Mouse (Mus musculus): ENCODE measurements at regions not wholly inside any gene's neighbourhood (a gene's known extent, or its start where the extent isn't known, plus 50 kb on each side); places are given as distances from the start of the nearest gene placed in this dataset.

DNA sequence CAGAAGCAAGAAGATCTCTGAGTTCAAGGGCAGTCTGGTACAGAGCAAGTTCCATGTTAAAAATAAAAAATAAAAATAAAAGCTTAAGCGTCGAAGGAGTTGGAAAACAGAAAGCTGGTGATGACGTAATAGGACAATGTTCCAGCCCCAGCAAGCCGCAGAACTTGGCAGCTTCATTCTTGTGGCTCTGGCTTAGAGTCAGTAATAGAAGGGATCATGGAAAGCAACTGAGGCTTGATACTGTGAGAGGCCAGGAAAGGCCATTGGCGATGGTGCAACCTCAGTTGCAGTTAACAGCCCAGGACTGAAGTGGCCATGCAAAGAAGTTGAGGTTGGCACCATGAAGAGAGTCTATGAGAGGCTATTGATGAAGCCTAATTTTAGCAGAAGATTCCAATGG, 168.3 kb upstream of the Foxn2 start:
- Histone ChIP-seq H3K9me3 (ENCODE audit: control insufficient read depth, low read length) (no peaks in the 10 kb centered on the region; the same call in 1 of the 2 replicates), H3K4me1 (ENCODE audit: control insufficient read depth, insufficient read depth, low read length) (no peaks in the 10 kb centered on the region), H3K27ac (ENCODE audit: low read depth, low read length) (no peak overlapping the region), H3K27me3 (ENCODE audit: control insufficient read depth, insufficient read depth, low read length) (no peaks in the 10 kb centered on the region), H3K4me3 (ENCODE audit: low read depth, low read length) (no peak overlapping the region), H3K36me3 (ENCODE audit: control insufficient read depth, insufficient read depth, low read length) (no peaks in the 10 kb centered on the region), H3K4me2 (ENCODE audit: low read depth) (no peak overlapping the region), H3K9ac (ENCODE audit: low read length) (no peak overlapping the region)
- DNase-seq (ENCODE audit: low spot score): no peak
- WGBS: 93% methylated on average over 5 of the region's 5 CpGs
- no peak for ATAC-seq (ENCODE audit: insufficient read depth, low FRiP score, low TSS enrichment)

DNA sequence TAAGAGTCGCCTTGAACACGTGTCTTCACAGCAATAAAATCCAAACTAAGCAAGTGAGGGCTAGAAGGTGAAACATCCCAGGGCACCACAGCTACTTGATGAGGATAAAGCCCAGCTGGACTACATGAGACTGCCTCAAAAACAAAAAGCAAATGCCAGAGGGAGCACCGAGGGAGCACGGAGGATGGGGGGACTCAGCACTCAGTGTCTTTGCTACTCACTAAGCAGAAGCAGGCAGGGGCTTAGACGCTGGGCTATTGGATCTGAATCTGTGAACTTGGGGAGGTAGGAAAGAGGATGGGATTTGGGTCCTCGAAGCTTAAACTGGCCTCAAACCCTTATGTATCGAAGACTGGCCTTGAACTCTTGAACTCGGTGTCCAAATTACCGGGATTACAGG, 167.0 kb upstream of the Foxn2 start:
- Histone ChIP-seq H3K9ac (ENCODE audit: low read length) (no peak overlapping the region), H3K4me2 (ENCODE audit: low read depth) (no peak overlapping the region), H3K27me3 (ENCODE audit: control insufficient read depth, insufficient read depth, low read length) (no peaks in the 10 kb centered on the region), H3K4me1 (ENCODE audit: control insufficient read depth, insufficient read depth, low read length) (no peaks in the 10 kb centered on the region), H3K36me3 (ENCODE audit: control insufficient read depth, insufficient read depth, low read length) (no peaks in the 10 kb centered on the region), H3K27ac (ENCODE audit: low read depth, low read length) (no peak overlapping the region), H3K9me3 (ENCODE audit: control insufficient read depth, low read length) (no peaks in the 10 kb centered on the region; the same call in 1 of the 2 replicates), H3K4me3 (ENCODE audit: low read depth, low read length) (no peak overlapping the region)
- ATAC-seq (ENCODE audit: insufficient read depth, low FRiP score, low TSS enrichment) (no peak), DNase-seq (ENCODE audit: low spot score) (no peak)
- WGBS: 90% methylated on average over 9 of the region's 9 CpGs

DNA sequence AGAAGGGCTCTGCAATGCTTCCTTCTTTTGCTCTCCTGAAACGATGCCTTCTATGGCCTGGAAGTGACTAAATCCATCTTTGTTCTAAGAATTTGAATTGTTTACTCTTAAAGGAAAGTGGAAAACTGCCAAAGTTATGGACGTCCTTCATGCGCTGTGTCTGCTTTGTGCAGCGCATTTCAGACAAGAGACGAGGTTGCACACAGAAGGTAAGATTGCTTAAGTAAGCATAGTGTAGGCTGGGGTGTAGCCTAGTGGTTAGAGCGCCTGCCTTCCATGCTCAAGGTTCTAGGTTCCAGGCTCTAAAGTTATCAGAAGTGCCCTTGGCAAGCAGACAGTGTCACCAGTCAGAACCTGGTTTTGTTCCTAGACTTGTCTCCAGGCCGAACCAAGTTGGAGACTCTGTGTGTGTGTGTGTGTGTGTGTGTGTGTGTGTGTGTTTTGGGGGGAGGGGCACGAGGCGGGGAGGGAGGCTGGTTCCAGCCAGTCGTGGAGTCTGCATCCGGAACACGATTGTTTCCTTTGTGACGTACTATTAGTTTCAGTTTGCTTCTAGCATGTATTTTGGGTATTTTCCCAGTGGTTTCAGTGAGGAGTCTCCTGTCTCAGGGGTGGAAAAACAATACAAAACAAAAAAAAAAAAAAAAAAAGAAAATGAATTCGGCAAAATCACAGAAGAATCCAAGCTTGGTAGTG, 166.4 kb upstream of the Foxn2 start:
- H3K27ac ChIP-seq (ENCODE audit: low read depth, low read length): no peak overlapping the region
- no peaks in the 10 kb centered on the region for H3K4me1 ChIP-seq (ENCODE audit: control insufficient read depth, insufficient read depth, low read length)
- ATAC-seq (ENCODE audit: insufficient read depth, low FRiP score, low TSS enrichment) (peak; percentile 61; the same call in 1 of the 2 replicates), DNase-seq (ENCODE audit: low spot score) (no peak)
- H3K4me2 ChIP-seq (ENCODE audit: low read depth): no peak overlapping the region
- no peaks in the 10 kb centered on the region for H3K36me3 ChIP-seq (ENCODE audit: control insufficient read depth, insufficient read depth, low read length)
- H3K4me3 ChIP-seq (ENCODE audit: low read depth, low read length): no peak overlapping the region
- H3K27me3 ChIP-seq (ENCODE audit: control insufficient read depth, insufficient read depth, low read length): no peaks in the 10 kb centered on the region
- 82% methylated on average over 14 of the region's 14 CpGs for WGBS
- H3K9me3 ChIP-seq (ENCODE audit: control insufficient read depth, low read length): no peaks in the 10 kb centered on the region; the same call in 1 of the 2 replicates
- no peak overlapping the region for H3K9ac ChIP-seq (ENCODE audit: low read length)

DNA sequence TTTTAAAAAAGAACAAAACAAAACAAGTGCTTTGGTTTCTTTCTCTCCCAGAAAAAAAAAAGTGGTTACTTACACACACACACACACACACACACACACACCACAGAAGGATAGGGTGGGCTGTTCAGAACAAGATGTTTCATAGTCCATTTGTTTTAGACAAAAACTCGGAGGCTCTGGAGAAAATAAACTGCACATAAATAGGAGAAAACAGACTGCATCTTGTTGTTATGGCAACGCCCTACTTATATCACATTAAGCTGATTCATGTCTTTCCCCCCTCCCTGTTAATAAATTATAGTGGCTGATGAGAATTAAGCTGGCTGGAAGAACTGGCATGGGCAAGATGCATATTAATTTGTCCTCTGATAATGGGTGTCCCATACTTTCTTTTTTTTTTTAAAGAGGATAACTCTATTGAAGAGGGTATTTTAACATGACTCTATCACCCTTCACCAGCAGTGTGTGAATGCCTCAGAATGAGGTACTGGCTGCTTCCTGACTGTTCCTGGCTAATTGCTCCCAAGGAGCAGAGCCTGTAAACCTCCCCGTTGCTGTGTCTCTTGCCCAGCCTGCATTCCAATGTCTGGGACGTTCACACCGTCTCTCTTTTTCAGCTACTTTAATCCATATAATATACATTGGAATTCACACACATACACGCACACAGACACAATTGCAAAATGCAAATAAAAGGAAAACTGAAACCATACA, 165.6 kb upstream of the Foxn2 start:
- Histone ChIP-seq H3K4me3 (ENCODE audit: low read depth, low read length) (no peak overlapping the region), H3K27ac (ENCODE audit: low read depth, low read length) (no peak overlapping the region), H3K4me1 (ENCODE audit: control insufficient read depth, insufficient read depth, low read length) (no peaks in the 10 kb centered on the region), H3K9ac (ENCODE audit: low read length) (no peak overlapping the region), H3K9me3 (ENCODE audit: control insufficient read depth, low read length) (no peaks in the 10 kb centered on the region; the same call in 1 of the 2 replicates), H3K36me3 (ENCODE audit: control insufficient read depth, insufficient read depth, low read length) (no peaks in the 10 kb centered on the region), H3K4me2 (ENCODE audit: low read depth) (no peak overlapping the region), H3K27me3 (ENCODE audit: control insufficient read depth, insufficient read depth, low read length) (no peaks in the 10 kb centered on the region)
- 43% methylated on average over 6 of the region's 6 CpGs for WGBS
- no peak for DNase-seq (ENCODE audit: low spot score)
- peak; percentile 84 for ATAC-seq (ENCODE audit: insufficient read depth, low FRiP score, low TSS enrichment)

DNA sequence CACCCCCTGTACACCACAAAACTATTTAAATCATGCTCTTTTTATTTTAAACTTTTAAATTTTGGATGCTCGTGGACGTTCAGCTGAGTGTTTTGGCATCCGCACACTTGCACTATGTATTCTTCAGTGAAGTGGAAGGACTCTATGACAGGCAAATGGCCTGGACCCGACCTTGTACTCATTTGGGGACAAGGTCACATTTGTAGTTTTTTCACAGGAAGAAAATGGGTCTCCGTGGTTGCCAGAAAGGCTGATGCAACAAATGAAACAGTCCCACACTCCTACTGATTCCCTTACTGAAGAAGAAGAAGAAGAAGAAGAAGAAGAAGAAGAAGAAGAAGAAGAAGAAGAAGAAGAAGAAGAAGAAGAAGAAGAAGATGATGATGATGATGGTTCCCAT, 160.9 kb upstream of the Foxn2 start:
- no peak for ATAC-seq (ENCODE audit: insufficient read depth, low FRiP score, low TSS enrichment)
- Histone ChIP-seq H3K9me3 (ENCODE audit: control insufficient read depth, low read length) (no peaks in the 10 kb centered on the region; the same call in 1 of the 2 replicates), H3K4me3 (ENCODE audit: low read depth, low read length) (no peak overlapping the region), H3K4me1 (ENCODE audit: control insufficient read depth, insufficient read depth, low read length) (no peaks in the 10 kb centered on the region), H3K27me3 (ENCODE audit: control insufficient read depth, insufficient read depth, low read length) (no peaks in the 10 kb centered on the region), H3K27ac (ENCODE audit: low read depth, low read length) (no peak overlapping the region), H3K36me3 (ENCODE audit: control insufficient read depth, insufficient read depth, low read length) (no peaks in the 10 kb centered on the region), H3K4me2 (ENCODE audit: low read depth) (no peak overlapping the region), H3K9ac (ENCODE audit: low read length) (no peak overlapping the region)
- DNase-seq (ENCODE audit: low spot score): no peak
- WGBS: 83% methylated on average over 5 of the region's 5 CpGs

DNA sequence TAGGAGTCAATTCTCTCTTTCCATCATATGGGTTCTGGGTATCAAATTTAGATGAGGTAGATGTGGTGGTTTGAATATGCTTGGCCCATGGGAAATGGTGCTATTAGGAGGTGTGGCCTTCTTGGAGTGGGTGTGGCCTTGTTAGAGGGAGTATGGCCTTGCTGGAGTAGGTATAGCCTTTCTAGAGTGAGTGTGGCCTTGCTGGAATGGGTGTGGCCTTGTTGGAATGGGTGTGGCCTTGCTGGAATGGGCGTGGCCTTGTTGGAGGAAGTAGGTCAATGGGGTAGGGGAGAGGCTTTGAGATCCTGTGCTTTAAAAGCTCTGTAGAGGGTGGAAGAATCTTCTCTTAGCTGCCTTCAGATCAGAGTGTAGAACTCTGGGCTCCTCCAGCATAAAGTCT, 157.8 kb upstream of the Foxn2 start:
- Histone ChIP-seq H3K4me3 (ENCODE audit: low read depth, low read length) (no peak overlapping the region), H3K27ac (ENCODE audit: low read depth, low read length) (no peak overlapping the region), H3K9ac (ENCODE audit: low read length) (no peak overlapping the region), H3K27me3 (ENCODE audit: control insufficient read depth, insufficient read depth, low read length) (no peaks in the 10 kb centered on the region), H3K4me2 (ENCODE audit: low read depth) (no peak overlapping the region), H3K4me1 (ENCODE audit: control insufficient read depth, insufficient read depth, low read length) (no peaks in the 10 kb centered on the region), H3K9me3 (ENCODE audit: control insufficient read depth, low read length) (no peaks in the 10 kb centered on the region; the same call in 1 of the 2 replicates), H3K36me3 (ENCODE audit: control insufficient read depth, insufficient read depth, low read length) (no peaks in the 10 kb centered on the region)
- ATAC-seq (ENCODE audit: insufficient read depth, low FRiP score, low TSS enrichment): no peak
- DNase-seq (ENCODE audit: low spot score): no peak
- WGBS: 71% methylated on average over 1 of the region's 1 CpGs

DNA sequence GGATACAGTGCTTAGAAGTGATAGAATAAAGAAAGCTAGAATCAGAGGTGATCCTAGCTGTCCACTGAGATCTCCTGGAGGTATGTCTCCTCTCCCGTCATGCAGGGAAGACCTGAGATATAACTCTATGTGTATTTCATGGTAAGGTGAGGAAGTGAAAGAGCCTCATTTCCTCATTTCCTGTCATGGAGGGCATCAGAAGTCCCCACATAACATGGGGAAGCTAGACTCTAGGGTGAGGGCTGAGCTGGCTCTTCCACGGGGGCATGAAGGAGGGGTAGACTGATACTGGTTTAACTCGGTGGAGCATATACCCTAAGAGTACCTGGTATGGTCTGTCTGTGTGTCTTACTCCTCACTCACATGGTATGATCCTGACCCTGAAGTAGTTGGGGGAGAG, 156.0 kb upstream of the Foxn2 start:
- Histone ChIP-seq H3K27me3 (ENCODE audit: control insufficient read depth, insufficient read depth, low read length) (no peaks in the 10 kb centered on the region), H3K4me1 (ENCODE audit: control insufficient read depth, insufficient read depth, low read length) (no peaks in the 10 kb centered on the region), H3K9ac (ENCODE audit: low read length) (no peak overlapping the region), H3K9me3 (ENCODE audit: control insufficient read depth, low read length) (peaks cover 7% of the 10 kb centered on the region; the same call in 1 of the 2 replicates), H3K4me2 (ENCODE audit: low read depth) (no peak overlapping the region), H3K36me3 (ENCODE audit: control insufficient read depth, insufficient read depth, low read length) (no peaks in the 10 kb centered on the region), H3K27ac (ENCODE audit: low read depth, low read length) (no peak overlapping the region), H3K4me3 (ENCODE audit: low read depth, low read length) (no peak overlapping the region)
- 88% methylated on average over 3 of the region's 3 CpGs for WGBS
- DNase-seq (ENCODE audit: low spot score) (no peak), ATAC-seq (ENCODE audit: insufficient read depth, low FRiP score, low TSS enrichment) (no peak)

DNA sequence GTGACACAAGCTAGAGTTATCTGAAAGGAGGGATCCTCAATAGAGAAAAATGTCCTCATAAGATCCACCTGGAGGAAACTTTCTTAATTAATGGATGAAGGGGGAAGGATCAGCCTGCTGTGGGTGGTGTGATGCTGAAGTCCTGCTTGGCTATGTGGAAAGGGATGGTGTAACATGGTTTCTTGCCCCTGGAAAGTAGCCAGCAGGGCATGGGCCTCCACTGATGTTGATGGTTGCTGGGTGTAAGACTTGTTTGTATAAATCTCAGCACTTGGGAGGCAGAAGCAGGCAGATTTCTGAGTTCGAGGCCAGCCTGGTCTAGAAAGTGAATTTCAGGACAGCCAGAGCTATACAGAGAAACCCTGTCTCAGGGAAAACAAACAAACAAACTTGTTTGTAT, 152.7 kb upstream of the Foxn2 start:
- H3K4me2 ChIP-seq (ENCODE audit: low read depth): no peak overlapping the region
- 73% methylated on average over 1 of the region's 1 CpGs for WGBS
- DNase-seq (ENCODE audit: low spot score) (no peak), ATAC-seq (ENCODE audit: insufficient read depth, low FRiP score, low TSS enrichment) (no peak)
- H3K9me3 ChIP-seq (ENCODE audit: control insufficient read depth, low read length): peaks cover 7% of the 10 kb centered on the region; the same call in 1 of the 2 replicates
- no peaks in the 10 kb centered on the region for H3K4me1 ChIP-seq (ENCODE audit: control insufficient read depth, insufficient read depth, low read length)
- no peak overlapping the region for H3K4me3 ChIP-seq (ENCODE audit: low read depth, low read length)
- no peak overlapping the region for H3K27ac ChIP-seq (ENCODE audit: low read depth, low read length)
- no peak overlapping the region for H3K9ac ChIP-seq (ENCODE audit: low read length)
- H3K36me3 ChIP-seq (ENCODE audit: control insufficient read depth, insufficient read depth, low read length): no peaks in the 10 kb centered on the region
- H3K27me3 ChIP-seq (ENCODE audit: control insufficient read depth, insufficient read depth, low read length): no peaks in the 10 kb centered on the region

DNA sequence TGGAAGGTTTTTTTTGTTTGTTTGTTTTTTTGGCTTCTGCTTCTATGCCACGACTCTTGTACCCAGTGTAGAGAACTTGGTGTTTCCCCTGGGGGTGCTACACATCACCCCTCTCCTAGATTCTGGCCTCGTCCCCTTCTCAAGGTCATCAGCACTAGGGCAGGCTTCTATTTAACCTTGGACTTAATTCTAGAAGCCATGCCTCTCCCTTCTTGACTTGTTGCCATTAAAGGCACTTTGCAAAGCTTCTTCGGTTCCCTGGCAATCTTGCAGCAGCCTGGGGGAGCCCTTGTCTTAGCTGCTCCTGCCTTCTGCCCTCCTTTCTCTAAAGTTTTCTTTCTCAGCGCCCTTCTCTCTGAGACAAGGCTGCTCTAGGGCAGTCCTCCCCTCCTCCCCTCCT, 143.0 kb upstream of the Foxn2 start:
- 51% methylated on average over 4 of the region's 4 CpGs for WGBS
- no peak for DNase-seq (ENCODE audit: low spot score)
- no peak for ATAC-seq (ENCODE audit: insufficient read depth, low FRiP score, low TSS enrichment)

More for the DNA sequence above, 143.0 kb upstream of the Foxn2 start:
- no peaks in the 10 kb centered on the region for H3K4me1 ChIP-seq (ENCODE audit: control insufficient read depth, insufficient read depth, low read length)
- H3K4me3 ChIP-seq (ENCODE audit: low read depth, low read length): no peak overlapping the region
- H3K36me3 ChIP-seq (ENCODE audit: control insufficient read depth, insufficient read depth, low read length): no peaks in the 10 kb centered on the region
- no peak overlapping the region for H3K9ac ChIP-seq (ENCODE audit: low read length)
- no peaks in the 10 kb centered on the region for H3K9me3 ChIP-seq (ENCODE audit: control insufficient read depth, low read length)
- H3K4me2 ChIP-seq (ENCODE audit: low read depth): no peak overlapping the region
- no peaks in the 10 kb centered on the region for H3K27me3 ChIP-seq (ENCODE audit: control insufficient read depth, insufficient read depth, low read length)
- H3K27ac ChIP-seq (ENCODE audit: low read depth, low read length): no peak overlapping the region
